Mouse (Mus musculus) ovary, adult 18-20 months (tissue): ENCODE data around the gene Cypt14.
"Not testable (repeated sequence)": the region's sequence is repeated elsewhere in the genome, so short reads cannot be mapped to it uniquely, and the experiment has no call there.

ENCODE experiments used
- DNase-seq: peaks from one replicate; pipeline ENCODE4 v3.0.0; 2022; ENCODE audit warnings: low spot score, mixed read lengths

Cypt14 gene

GRCm38 (mm10) chrX:39863504-39863903, at the start of gene Cypt14:
Cypt14 (minus strand) TSS chrX:39863604.
- DNase-seq, result not testable (repeated sequence)
